Mouse (Mus musculus) heart, embryonic 14.5 days (tissue): ENCODE measurements around the gene Slc25a19. TPM values are rescaled to one million over a fixed set of nuclear protein-coding genes. Genes with fewer than 3 reads are reported as not detected.
"Not testable (repeated sequence)": the region's sequence is repeated elsewhere in the genome, so short reads cannot be mapped to it uniquely, and the experiment has no call there.

Source experiments
- ATAC-seq: fragments of 200-750 bp; cut with Nextera tagmentation; 2 replicates; pipeline ENCODE4 v1.8.0; 2017; ENCODE audit warnings: low read depth, moderate TSS enrichment; ENCODE audit not compliant: insufficient number of reproducible peaks, insufficient read depth, low FRiP score
- H3K27ac ChIP-seq, 2 experiments: fragments of 200-500 bp in 1 of 2; fragments of 300-500 bp in 1 of 2; sonication (generic) in 1 of 2; replicated peaks in 1 of 2; 2 replicates each; pipeline ENCODE4 v1.5.1; 2012 to 2014; ENCODE audit warnings: low read depth in 2 of 2, low read length in 2 of 2, control low read depth in 1 of 2, mild to moderate bottlenecking in 1 of 2, mixed read lengths in 1 of 2; ENCODE audit not compliant: control insufficient read depth in 1 of 2, insufficient read depth in 1 of 2
- H3K27me3 ChIP-seq: fragments of 300-500 bp; sonication (generic); 2 replicates; pipeline ENCODE4 v1.6.1; 2014; ENCODE audit warnings: mild to moderate bottlenecking, low read length, control low read depth; ENCODE audit not compliant: control insufficient read depth, insufficient read depth
- H3K36me3 ChIP-seq: fragments of 300-500 bp; sonication (generic); 2 replicates; pipeline ENCODE4 v1.6.1; 2014; ENCODE audit warnings: mild to moderate bottlenecking, control low read depth, low read length, mixed read lengths; ENCODE audit not compliant: control insufficient read depth, insufficient read depth
- H3K4me1 ChIP-seq, 2 experiments: fragments of 200-500 bp in 1 of 2; fragments of 300-500 bp in 1 of 2; sonication (generic) in 1 of 2; 2 replicates each; pipeline ENCODE4 v1.6.1; 2012 to 2014; ENCODE audit warnings: low read length in 2 of 2, control low read depth in 1 of 2, mixed read lengths in 1 of 2; ENCODE audit not compliant: control insufficient read depth in 2 of 2, insufficient read depth in 2 of 2
- H3K4me2 ChIP-seq: fragments of 300-500 bp; sonication (generic); 2 replicates; pipeline ENCODE4 v1.6.1; 2014; ENCODE audit warnings: mild to moderate bottlenecking, low read length
- H3K4me3 ChIP-seq, 2 experiments: fragments of 200-500 bp in 1 of 2; fragments of 300-500 bp in 1 of 2; sonication (generic) in 1 of 2; 2 replicates each; pipeline ENCODE4 v1.5.1; 2012 to 2014; ENCODE audit warnings: low read length in 2 of 2, mild to moderate bottlenecking in 2 of 2, control low read depth in 1 of 2, low read depth in 1 of 2, moderate library complexity in 1 of 2; ENCODE audit not compliant: control insufficient read depth in 1 of 2, insufficient read depth in 1 of 2
- H3K9ac ChIP-seq: fragments of 300-500 bp; sonication (generic); 2 replicates; pipeline ENCODE4 v1.6.1; 2014; ENCODE audit warnings: mild to moderate bottlenecking, low read length
- H3K9me3 ChIP-seq: fragments of 300-500 bp; sonication (generic); 2 replicates; pipeline ENCODE4 v1.6.1; 2016; ENCODE audit warnings: low read length, control low read depth; ENCODE audit not compliant: control insufficient read depth
- WGBS: fragments of 180-500 bp; shearing (Covaris S2); extraction: QIAGEN DNeasy Blood & Tissue Kit; methylation state at CpG from one replicate; pipeline ENCODE4 v1.1.7; 2014; 5-methylcytosine and 5-hydroxymethylcytosine counted together
- polyA plus RNA-seq: library from polyadenylated mRNA; unstranded; fragments of >200 nt; fragmentation: Nextera tagmentation; extraction: Ambion mirVana; gene quantifications from 2 replicates; pipeline ENCODE4 v1.2.1, GENCODE M21; 2014

Slc25a19 gene
- polyA plus RNA-seq, 1 experiment from 2014 or later = 42.8 TPM

GRCm38 (mm10) chr11:115649706-115650105 is 21.6 kb upstream of the Slc25a19 start:
- Histone ChIP-seq H3K27me3 (no peaks in the 10 kb centered on the region), H3K4me2 (no peak overlapping the region), H3K4me1 (peaks cover 13 to 36% of the 10 kb centered on the region in 2 experiments), H3K9ac (peak overlapping the region; percentile 26; the same call in 1 of the 2 replicates), H3K4me3 (no peak overlapping the region), H3K9me3 (no peaks in the 10 kb centered on the region), H3K36me3 (peaks cover 37% of the 10 kb centered on the region), H3K27ac (peak overlapping the region in 1 of 2 experiments; percentile 49; a peak in 3 of 4 replicates)
- ATAC-seq = no peak
- 49% methylated on average over 10 of the region's 10 CpGs for WGBS

GRCm38 (mm10) chr11:115647459-115647858 is 19.4 kb upstream of the Slc25a19 start:
- H3K36me3 ChIP-seq = peaks cover 47% of the 10 kb centered on the region
- H3K9ac ChIP-seq = no peak overlapping the region
- ATAC-seq = no peak
- no peak overlapping the region for H3K4me3 ChIP-seq
- H3K27ac ChIP-seq = no peak overlapping the region
- 43% methylated on average over 6 of the region's 6 CpGs for WGBS
- H3K27me3 ChIP-seq = no peaks in the 10 kb centered on the region
- H3K4me2 ChIP-seq = no peak overlapping the region
- H3K9me3 ChIP-seq = no peaks in the 10 kb centered on the region
- H3K4me1 ChIP-seq = peaks cover 7 to 20% of the 10 kb centered on the region in 2 experiments

GRCm38 (mm10) chr11:115646439-115646838 is 18.3 kb upstream of the Slc25a19 start:
- Histone ChIP-seq H3K4me1 (peaks cover 7 to 12% of the 10 kb centered on the region in 2 experiments), H3K4me3 (no peak overlapping the region), H3K36me3 (peaks cover 47% of the 10 kb centered on the region), H3K9me3 (no peaks in the 10 kb centered on the region), H3K27ac (no peak overlapping the region), H3K27me3 (no peaks in the 10 kb centered on the region), H3K4me2 (no peak overlapping the region), H3K9ac (no peak overlapping the region)
- WGBS = 92% methylated on average over 9 of the region's 9 CpGs
- no peak for ATAC-seq

GRCm38 (mm10) chr11:115645498-115645897 is 17.4 kb upstream of the Slc25a19 start:
- H3K27ac ChIP-seq, H3K4me3 ChIP-seq, H3K9me3 ChIP-seq, H3K27me3 ChIP-seq, H3K4me2 ChIP-seq, H3K9ac ChIP-seq, ATAC-seq: not testable (repeated sequence)
- 89% methylated on average over 14 of the region's 14 CpGs for whole genome bisulfite sequencing
- peaks cover 47% of the 10 kb centered on the region for H3K36me3 ChIP-seq
- peaks cover 7 to 12% of the 10 kb centered on the region in 2 experiments for H3K4me1 ChIP-seq

GRCm38 (mm10) chr11:115644308-115644707 is 16.2 kb upstream of the Slc25a19 start:
- 89% methylated on average over 13 of the region's 13 CpGs for WGBS
- ATAC-seq = no peak
- H3K4me3 ChIP-seq = no peak overlapping the region

GRCm38 (mm10) chr11:115643265-115643664 is 15.2 kb upstream of the Slc25a19 start:
- Histone ChIP-seq H3K27ac (no peak overlapping the region), H3K4me1 (no peaks in the 10 kb centered on the region; a peak in 1 of 4 replicates), H3K4me2 (no peak overlapping the region), H3K36me3 (peaks cover 40% of the 10 kb centered on the region), H3K27me3 (no peaks in the 10 kb centered on the region), H3K4me3 (no peak overlapping the region), H3K9ac (no peak overlapping the region), H3K9me3 (no peaks in the 10 kb centered on the region)
- ATAC-seq = no peak
- WGBS = 62% methylated on average over 10 of the region's 10 CpGs

More at GRCm38 (mm10) chr11:115644308-115644707, 16.2 kb upstream of the Slc25a19 start:
- H3K9me3 ChIP-seq = no peaks in the 10 kb centered on the region
- peaks cover under 1 to 2% of the 10 kb centered on the region in 2 experiments; a peak in 2 of 4 replicates for H3K4me1 ChIP-seq
- H3K27ac ChIP-seq = no peak overlapping the region
- H3K9ac ChIP-seq = no peak overlapping the region
- H3K4me2 ChIP-seq = no peak overlapping the region
- no peaks in the 10 kb centered on the region for H3K27me3 ChIP-seq
- peaks cover 44% of the 10 kb centered on the region for H3K36me3 ChIP-seq

- Histone ChIP-seq H3K36me3 (peaks cover 35% of the 10 kb centered on the region), H3K9me3 (no peaks in the 10 kb centered on the region), H3K27ac (no peak overlapping the region), H3K27me3 (no peaks in the 10 kb centered on the region), H3K9ac (no peak overlapping the region), H3K4me1 (no peaks in the 10 kb centered on the region; a peak in 1 of 4 replicates), H3K4me3 (no peak overlapping the region), H3K4me2 (no peak overlapping the region)
- no peak for ATAC-seq
- 94% methylated on average over 2 of the region's 2 CpGs for WGBS
Observed at GRCm38 (mm10) chr11:115642705-115643104, 14.6 kb upstream of the Slc25a19 start.

GRCm38 (mm10) chr11:115641664-115642036 is 13.6 kb upstream of the Slc25a19 start:
- Histone ChIP-seq H3K9ac (no peak overlapping the region), H3K9me3 (no peaks in the 10 kb centered on the region), H3K4me3 (no peak overlapping the region), H3K27ac (no peak overlapping the region), H3K4me1 (no peaks in the 10 kb centered on the region; a peak in 1 of 4 replicates), H3K4me2 (no peak overlapping the region), H3K36me3 (peaks cover 29% of the 10 kb centered on the region), H3K27me3 (no peaks in the 10 kb centered on the region)
- no peak for ATAC-seq
- WGBS = 89% methylated on average over 4 of the region's 4 CpGs
